Mouse (Mus musculus): ENCODE data around the gene Asgr1. TPM values are rescaled to one million over a fixed set of nuclear protein-coding genes. Genes with fewer than 3 reads are reported as not detected.
"Not testable (repeated sequence)": the region's sequence is repeated elsewhere in the genome, so short reads cannot be mapped to it uniquely, and the experiment has no call there.

The Asgr1 gene
- total RNA-seq, 2 experiments from 2014 or later: 1.7 to 3.1 TPM

DNA sequence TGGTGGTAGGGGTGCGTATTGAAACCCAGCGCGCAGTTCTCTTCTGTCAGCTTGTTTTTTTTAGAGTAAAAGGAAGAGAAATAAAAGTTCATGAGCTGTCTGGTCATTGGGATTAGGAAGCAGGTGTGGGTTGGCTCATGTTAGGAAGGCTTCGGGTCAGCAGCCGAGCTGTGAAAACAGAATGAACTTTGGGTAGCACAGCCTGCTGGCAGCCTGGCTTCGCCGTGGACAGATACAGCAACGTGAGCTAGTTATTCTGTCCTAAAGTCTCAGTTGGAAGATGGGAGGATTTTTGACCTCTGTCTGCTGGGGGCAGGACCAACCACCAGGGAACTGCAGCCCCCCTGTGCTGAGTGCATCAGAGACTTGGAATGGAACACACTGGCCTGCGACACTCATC is 3.9 kb downstream of the Asgr1 start:
- no peak for DNase-seq (ENCODE audit: low spot score in 2 of 2)
- intact Hi-C loops (cut with DNase I): loop anchor here (2.0 kb wide), 1 partner anchor 155 kb away; the partner anchor contains the start of gene Slc16a11

DNA sequence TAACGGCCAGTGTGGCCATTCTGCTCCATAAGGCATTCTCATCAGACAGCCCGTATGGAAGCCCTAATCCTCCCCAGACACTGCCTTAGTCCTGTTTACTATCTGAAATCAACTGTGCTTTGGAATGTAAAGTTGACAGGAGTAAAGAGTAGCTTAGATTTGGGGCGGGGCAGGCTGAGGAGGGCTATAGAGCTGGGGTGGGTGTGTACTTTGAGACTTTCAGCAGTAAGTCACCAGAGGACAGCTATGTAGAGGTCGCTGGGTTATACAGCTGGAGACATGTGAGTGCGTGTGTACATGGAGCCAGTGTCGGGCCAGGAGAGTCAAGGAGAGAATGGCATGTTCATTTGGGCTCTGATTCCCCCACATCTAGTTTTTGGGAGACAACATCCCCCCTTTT is 6.0 kb downstream of the Asgr1 start:
- intact Hi-C loops (cut with DNase I): no loop called here
- DNase-seq (ENCODE audit: low spot score in 2 of 2): no peak

GRCm38 (mm10) chr11:70063053-70063452 is 9.2 kb downstream of the Asgr1 start:
- intact Hi-C loops (cut with DNase I): no loop called here
- no peak for DNase-seq (ENCODE audit: low spot score in 2 of 2)

DNA sequence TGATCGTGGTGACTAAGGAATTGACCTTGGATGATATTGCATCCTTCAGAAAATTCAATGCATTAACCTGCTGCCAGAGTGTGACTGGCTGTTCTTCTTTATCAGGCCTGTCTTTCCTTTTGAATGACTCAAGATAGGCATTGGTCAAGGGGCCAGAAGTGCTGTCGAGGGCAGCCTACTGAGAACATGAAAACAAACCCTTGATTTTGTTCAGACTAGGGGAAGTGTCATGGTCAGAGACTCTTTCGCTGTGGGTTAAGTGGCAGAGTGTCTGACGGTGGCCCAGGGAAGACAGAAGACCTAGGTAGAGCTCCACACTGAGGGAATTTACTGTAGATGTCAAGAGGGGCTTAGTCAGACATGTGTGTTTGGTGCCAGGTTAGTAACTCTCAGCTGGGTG is 12.8 kb downstream of the Asgr1 start:
- intact Hi-C loops (cut with DNase I): no loop called here
- no peak for DNase-seq (ENCODE audit: low spot score in 2 of 2)

DNA sequence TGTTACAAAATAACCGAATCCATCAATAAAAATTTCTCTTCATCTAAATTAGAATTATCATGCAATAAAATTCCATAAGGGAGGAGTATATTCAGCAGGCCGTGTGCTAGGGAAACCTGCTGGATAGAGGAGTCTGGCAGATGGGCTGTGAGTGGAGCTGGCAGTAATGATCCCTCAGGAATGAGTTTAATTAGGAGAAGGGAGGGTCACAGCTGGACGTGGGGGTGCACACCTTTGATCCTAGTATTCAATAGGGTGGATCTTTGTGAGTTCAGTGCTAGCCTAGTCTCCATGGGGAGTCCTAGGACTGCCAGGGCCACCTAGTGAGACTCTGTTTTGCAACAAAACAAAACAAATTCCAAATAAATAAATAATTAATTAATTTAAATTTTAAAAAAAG is 14.4 kb downstream of the Asgr1 start:
- DNase-seq (ENCODE audit: low spot score in 2 of 2): no peak
- intact Hi-C loops (cut with DNase I): no loop called here

- DNase-seq (ENCODE audit: low spot score in 2 of 2): no peak
- intact Hi-C loops (cut with DNase I): loop anchor here (5.0 kb wide), 2 partner anchors 42 to 132 kb away; no protein-coding TSS in a partner anchor
These were observed 16.2 kb downstream of the Asgr1 start for GRCm38 (mm10) chr11:70070057-70070456.

DNA sequence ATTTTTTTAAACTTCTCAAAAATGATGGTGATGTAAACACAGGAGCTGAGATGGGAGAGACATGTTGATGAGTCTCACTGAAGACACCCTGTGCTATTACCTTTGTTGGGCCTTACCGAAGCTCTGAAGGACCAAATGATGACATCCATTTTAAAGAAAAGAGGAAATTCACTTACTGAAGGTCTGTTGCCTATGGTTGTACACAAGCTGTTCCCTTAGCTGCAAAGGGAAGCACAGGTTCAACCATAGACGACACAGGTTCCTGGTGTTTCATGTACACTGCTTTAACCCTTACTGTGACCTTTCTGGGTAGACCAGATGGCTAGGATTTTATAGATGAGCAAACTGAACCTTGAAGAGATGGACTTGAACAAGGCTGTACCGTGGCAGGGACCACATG is 16.7 kb downstream of the Asgr1 start:
- not testable (repeated sequence) for DNase-seq (ENCODE audit: low spot score in 2 of 2)
- intact Hi-C loops (cut with DNase I): loop anchor here (5.0 kb wide), 2 partner anchors 42 to 132 kb away; no protein-coding TSS in a partner anchor

- peak; percentile 73 to 78 for DNase-seq (ENCODE audit: low spot score in 2 of 2)
- intact Hi-C loops (cut with DNase I): loop anchor here (1.0 to 5.0 kb wide), 4 partner anchors 38 to 139 kb away; no protein-coding TSS in a partner anchor
These were observed 20.6 kb downstream of the Asgr1 start for GRCm38 (mm10) chr11:70074379-70075071.

- no peak for DNase-seq (ENCODE audit: low spot score in 2 of 2)
- intact Hi-C loops (cut with DNase I): loop anchor here (2.0 kb wide), 1 partner anchor 103 kb away; no protein-coding TSS in a partner anchor
These were observed 21.7 kb downstream of the Asgr1 start for GRCm38 (mm10) chr11:70075581-70075980.

GRCm38 (mm10) chr11:70077441-70077840 is 23.6 kb downstream of the Asgr1 start:
- no peak for DNase-seq (ENCODE audit: low spot score in 2 of 2)
- intact Hi-C loops (cut with DNase I): no loop called here

DNA sequence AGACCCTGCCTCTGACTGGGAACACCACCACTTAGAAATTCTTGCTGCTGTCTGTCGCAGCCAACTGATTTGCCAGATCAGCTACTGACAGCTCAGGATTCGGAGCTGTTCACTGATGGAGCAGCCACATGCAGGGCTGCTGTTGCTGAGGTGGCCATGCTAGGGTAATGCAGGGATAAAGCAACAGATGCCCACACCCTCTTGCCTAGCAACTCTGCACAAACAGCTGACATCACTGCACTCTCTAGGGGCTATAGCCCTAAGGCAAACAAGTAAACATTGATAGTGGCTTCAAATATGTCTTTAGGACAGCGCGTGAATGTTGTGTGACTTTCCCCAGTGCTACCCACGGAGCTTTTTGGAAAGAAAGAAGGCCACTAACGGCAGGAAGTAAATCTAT is 25.3 kb downstream of the Asgr1 start:
- no peak for DNase-seq (ENCODE audit: low spot score in 2 of 2)
- intact Hi-C loops (cut with DNase I): no loop called here

- intact Hi-C loops (cut with DNase I): loop anchor here (10.0 kb wide), 1 partner anchor 275 kb away; the partner anchor contains the start of gene Alox15
- no peak for DNase-seq (ENCODE audit: low spot score in 2 of 2)
These were observed 26.0 kb downstream of the Asgr1 start for GRCm38 (mm10) chr11:70079928-70080327.

- no peak for DNase-seq (ENCODE audit: low spot score in 2 of 2)
- intact Hi-C loops (cut with DNase I): loop anchor here (10.0 kb wide), 1 partner anchor 274 kb away; the partner anchor contains the start of gene Alox15
These were observed 27.1 kb downstream of the Asgr1 start for GRCm38 (mm10) chr11:70080803-70081590.

DNA sequence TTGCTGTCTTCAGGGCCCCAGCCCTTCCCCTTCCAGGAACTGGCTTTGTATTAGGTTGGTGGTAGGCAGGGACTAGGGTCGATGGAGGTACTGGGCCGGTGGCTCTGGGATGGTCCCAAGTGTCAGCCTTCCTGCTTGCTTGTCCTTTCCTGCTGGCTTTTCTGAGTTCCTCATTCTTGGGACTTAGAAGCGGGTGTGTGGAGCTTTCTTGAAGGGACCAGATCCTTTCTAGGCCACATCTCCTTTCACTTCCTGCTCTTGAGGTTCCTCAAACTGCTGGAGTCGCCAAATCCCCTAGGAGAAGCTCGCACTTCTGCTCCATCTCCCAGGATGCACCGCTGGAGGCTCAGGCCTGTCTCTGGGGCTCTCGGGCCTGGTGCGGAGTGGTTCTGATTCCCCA is 30.7 kb downstream of the Asgr1 start:
- intact Hi-C loops (cut with DNase I): loop anchor here (10.0 kb wide), 1 partner anchor 270 kb away; the partner anchor contains the start of gene Alox15
- DNase-seq (ENCODE audit: low spot score in 2 of 2): peak in 1 of 2 experiments; percentile 19

GRCm38 (mm10) chr11:70091986-70092783 is 38.3 kb downstream of the Asgr1 start, which contains the start of gene Asgr2:
Gene Asgr2, plus strand, starts transcription at chr11:70092644.
- intact Hi-C loops (cut with DNase I): no loop called here
- DNase-seq (ENCODE audit: low spot score in 2 of 2): no peak

DNA sequence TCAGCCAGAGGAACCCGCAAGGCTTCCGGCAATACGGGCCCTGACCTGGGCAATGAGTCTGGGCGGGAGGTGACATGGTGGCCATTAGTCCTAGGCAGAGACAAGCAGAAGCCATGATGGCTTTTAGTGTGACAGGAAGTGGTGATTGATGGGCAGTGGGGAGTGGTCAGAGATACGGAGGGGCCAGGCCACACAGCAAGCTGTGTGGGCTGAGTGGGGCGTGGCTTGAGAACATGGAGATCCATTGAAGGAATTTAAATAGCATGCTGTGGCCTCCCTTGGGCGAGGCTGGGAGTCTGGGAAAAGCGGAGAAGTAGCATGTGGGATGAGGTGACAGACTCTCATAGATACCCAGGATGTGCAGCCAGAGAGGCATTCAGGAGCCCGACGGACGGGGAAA is 43.5 kb downstream of the Asgr1 start:
- intact Hi-C loops (cut with DNase I): no loop called here
- DNase-seq (ENCODE audit: low spot score in 2 of 2): no peak

DNA sequence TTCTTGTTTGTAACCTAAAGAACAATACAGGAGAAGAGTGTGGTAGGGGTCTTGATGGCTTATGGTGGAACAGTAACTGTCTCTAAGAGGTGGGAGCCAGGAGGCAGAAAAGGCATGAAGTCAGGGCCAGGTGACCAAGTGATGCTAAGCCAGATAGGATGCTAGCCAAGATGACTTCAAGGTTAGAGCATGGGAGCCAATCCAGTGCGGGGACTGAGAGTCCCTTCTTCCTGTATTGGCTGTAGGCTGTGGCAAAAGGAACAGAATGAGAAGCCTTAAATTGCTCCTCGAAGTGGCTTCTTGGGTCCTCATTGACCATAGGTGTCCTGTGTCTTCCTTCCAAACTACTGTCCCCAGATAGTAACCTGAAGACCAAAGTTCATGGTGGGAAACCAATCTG is 45.2 kb downstream of the Asgr1 start:
- intact Hi-C loops (cut with DNase I): no loop called here

GRCm38 (mm10) chr11:70099809-70100208 is 45.9 kb downstream of the Asgr1 start:
- intact Hi-C loops (cut with DNase I): no loop called here
- no peak for DNase-seq (ENCODE audit: low spot score in 2 of 2)

More for the DNA sequence above, 45.2 kb downstream of the Asgr1 start:
- no peak for DNase-seq (ENCODE audit: low spot score in 2 of 2)

DNA sequence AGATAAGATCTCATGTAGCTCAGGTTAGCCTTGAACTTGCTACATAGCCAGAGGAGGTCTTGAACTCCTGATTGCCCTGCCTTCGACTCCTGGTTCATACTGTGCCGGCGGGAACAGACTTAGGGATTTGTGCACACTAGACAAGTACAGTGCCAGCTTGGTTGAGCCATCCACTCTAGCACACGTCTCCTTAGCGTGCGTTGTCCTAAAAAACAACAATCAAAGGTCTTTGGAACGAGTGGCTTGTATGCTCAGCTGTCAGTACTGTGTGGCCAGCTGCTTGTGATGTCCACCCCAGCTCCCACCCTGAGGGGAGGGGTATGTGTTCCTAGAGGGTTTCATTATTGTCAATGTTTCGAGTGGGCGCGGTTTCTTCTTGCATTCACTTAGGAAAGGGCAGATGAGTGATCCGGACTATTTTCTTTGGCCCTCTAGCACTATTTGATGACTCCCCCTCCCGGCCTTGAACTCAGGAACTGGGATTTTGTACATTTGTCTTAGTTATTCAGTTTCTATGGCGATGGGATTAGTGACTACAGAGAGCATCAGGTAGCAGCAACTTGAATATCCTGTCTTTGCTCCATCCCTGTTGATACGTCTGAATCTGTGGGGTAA is 49.9 kb downstream of the Asgr1 start:
- intact Hi-C loops (cut with DNase I): no loop called here
- no peak for DNase-seq (ENCODE audit: low spot score in 2 of 2)

Data from left cerebral cortex, postnatal 25 days (tissue).